In the genomic region with DNA sequence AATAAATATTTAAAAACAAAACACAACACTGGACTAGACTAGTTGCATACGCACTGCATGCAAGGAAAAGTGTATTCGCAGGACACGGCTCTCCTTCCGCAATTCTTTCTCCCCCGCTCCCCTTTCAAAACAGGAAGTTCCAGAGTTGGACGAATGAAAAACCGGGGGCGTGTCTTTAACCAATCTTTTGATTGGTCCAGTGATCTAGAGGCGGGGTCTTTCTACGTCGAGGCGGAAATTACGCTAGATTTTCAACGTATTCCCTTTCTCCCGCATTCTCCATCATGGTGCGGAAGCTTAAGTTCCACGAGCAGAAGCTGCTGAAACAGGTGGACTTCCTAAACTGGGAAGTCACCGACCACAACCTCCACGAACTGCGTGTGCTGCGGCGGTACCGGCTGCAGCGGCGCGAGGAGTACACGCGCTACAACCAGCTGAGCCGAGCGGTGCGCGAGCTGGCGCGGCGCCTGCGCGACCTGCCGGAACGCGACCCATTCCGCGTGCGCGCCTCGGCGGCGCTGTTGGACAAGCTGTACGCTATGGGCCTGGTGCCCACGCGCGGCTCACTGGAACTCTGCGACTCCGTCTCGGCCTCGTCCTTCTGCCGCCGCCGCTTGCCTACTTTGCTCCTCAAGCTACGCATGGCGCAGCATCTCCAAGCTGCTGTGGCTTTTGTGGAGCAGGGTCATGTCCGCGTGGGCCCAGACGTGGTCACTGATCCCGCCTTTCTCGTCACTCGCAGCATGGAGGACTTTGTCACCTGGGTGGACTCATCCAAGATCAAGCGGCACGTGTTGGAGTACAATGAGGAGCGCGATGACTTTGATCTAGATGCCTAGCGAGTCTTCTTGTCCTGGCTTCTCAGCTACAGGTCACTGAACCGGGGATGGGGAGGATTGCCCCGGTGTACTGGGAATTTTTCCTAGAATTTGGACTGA, we compare ENCODE assay signal across 7 mouse cellular contexts. TPM values are rescaled to one million over a fixed set of nuclear protein-coding genes. Genes with fewer than 3 reads are reported as not detected.
DNase-seq lines count a peak whose midpoint lies in the region; ATAC-seq lines count a peak whose summit lies in the region.

Gene Imp3, plus strand, starts transcription at position 253 of the 938 bp plus-strand sequence.

- H3K9ac ChIP-seq in embryonic facial prominence, embryonic 12.5 days = peak within 1 kb of the TSS; percentile 85
- peak within 1 kb of the TSS; percentile 74 for H3K9ac ChIP-seq in limb, embryonic 11.5 days (ENCODE audit: low read length)
- peak within 1 kb of the TSS; percentile 70 for H3K9ac ChIP-seq in midbrain, embryonic 14.5 days (replicated peaks; ENCODE audit: low read length)

- ATAC-seq in embryonic facial prominence, embryonic 12.5 days (ENCODE audit: insufficient number of reproducible peaks, insufficient read depth, low FRiP score, low TSS enrichment) = peak; percentile 89
- ATAC-seq in limb, embryonic 11.5 days (ENCODE audit: insufficient number of reproducible peaks, low FRiP score, low TSS enrichment, low read depth) = peak; percentile 90
- ATAC-seq in midbrain, embryonic 14.5 days (ENCODE audit: low FRiP score, low TSS enrichment) = peak; percentile 94

- peak; percentile 79 for DNase-seq in adrenal gland, postnatal 25 days
- peak; percentile 99 for DNase-seq in heart, adult 11 months
- peak; percentile 91 for DNase-seq in kidney, adult 18-20 months
- DNase-seq in limb, embryonic 11.5 days (ENCODE audit: low spot score) = peak; percentile 85
- DNase-seq in midbrain, embryonic 14.5 days = peak; percentile 98
- DNase-seq in spleen, adult 18-20 months = peak; percentile 73 to 81

- H3K27ac ChIP-seq in embryonic facial prominence, embryonic 12.5 days = peak within 1 kb of the TSS; percentile 93
- peak within 1 kb of the TSS; percentile 63 for H3K27ac ChIP-seq in limb, embryonic 11.5 days (replicated peaks; ENCODE audit: low read depth, low read length)
- peak within 1 kb of the TSS; percentile 79 for H3K27ac ChIP-seq in midbrain, embryonic 14.5 days (replicated peaks; ENCODE audit: low read depth, low read length)

- no peaks in the 10 kb centered on the region for H3K27me3 ChIP-seq in embryonic facial prominence, embryonic 12.5 days
- no peaks in the 10 kb centered on the region for H3K27me3 ChIP-seq in limb, embryonic 11.5 days (ENCODE audit: control insufficient read depth, insufficient read depth, low read length)
- no peaks in the 10 kb centered on the region for H3K27me3 ChIP-seq in midbrain, embryonic 14.5 days (ENCODE audit: control insufficient read depth, insufficient read depth, low read length)

- H3K9me3 ChIP-seq in embryonic facial prominence, embryonic 12.5 days = no peaks in the 10 kb centered on the region
- no peaks in the 10 kb centered on the region for H3K9me3 ChIP-seq in limb, embryonic 11.5 days (ENCODE audit: control insufficient read depth, low read length)
- H3K9me3 ChIP-seq in midbrain, embryonic 14.5 days (ENCODE audit: control insufficient read depth, low read length) = no peaks in the 10 kb centered on the region

- no peaks in the 10 kb centered on the region for H3K36me3 ChIP-seq in embryonic facial prominence, embryonic 12.5 days
- no peaks in the 10 kb centered on the region; the same call in 1 of the 2 replicates for H3K36me3 ChIP-seq in limb, embryonic 11.5 days (ENCODE audit: control insufficient read depth, insufficient read depth, low read length)
- H3K36me3 ChIP-seq in midbrain, embryonic 14.5 days (ENCODE audit: control insufficient read depth, insufficient read depth, low read length) = no peaks in the 10 kb centered on the region

- H3K4me1 ChIP-seq in embryonic facial prominence, embryonic 12.5 days = peaks cover 11% of the 10 kb centered on the region
- H3K4me1 ChIP-seq in limb, embryonic 11.5 days (ENCODE audit: control insufficient read depth, insufficient read depth, low read length) = no peaks in the 10 kb centered on the region; the same call in 1 of the 2 replicates
- H3K4me1 ChIP-seq in midbrain, embryonic 14.5 days (ENCODE audit: control insufficient read depth, insufficient read depth, low read length) = peaks cover 15% of the 10 kb centered on the region

- H3K4me3 ChIP-seq in embryonic facial prominence, embryonic 12.5 days = peak within 1 kb of the TSS; percentile 88
- H3K4me3 ChIP-seq in limb, embryonic 11.5 days (ENCODE audit: low read depth, low read length) = peak within 1 kb of the TSS; percentile 66
- H3K4me3 ChIP-seq in midbrain, embryonic 14.5 days (replicated peaks; ENCODE audit: low read depth, low read length) = peak within 1 kb of the TSS; percentile 78

- under 1% methylated on average over 73 of the region's 73 CpGs for WGBS in embryonic facial prominence, embryonic 12.5 days
- WGBS in limb, embryonic 11.5 days = under 1% methylated on average over 73 of the region's 73 CpGs
- WGBS in midbrain, embryonic 14.5 days = under 1% methylated on average over 73 of the region's 73 CpGs

- peak within 1 kb of the TSS; percentile 88 for H3K4me2 ChIP-seq in embryonic facial prominence, embryonic 12.5 days (replicated peaks)
- peak within 1 kb of the TSS; percentile 82 for H3K4me2 ChIP-seq in limb, embryonic 11.5 days (ENCODE audit: low read depth, severe bottlenecking)
- H3K4me2 ChIP-seq in midbrain, embryonic 14.5 days (ENCODE audit: low read length) = peak within 1 kb of the TSS; percentile 84

RNA-seq across cellular contexts. Expression of gene Imp3, which starts in this region (rescaled TPM):
- 87.0 and 105 TPM in 2 replicates for total RNA-seq in adrenal gland, postnatal 25 days (2021)
- polyA plus RNA-seq in embryonic facial prominence, embryonic 12.5 days (2016; fragmentation: Nextera tagmentation; extraction: Ambion mirVana) = 74.3 and 76.9 TPM in 2 replicates
- 70.9 and 73.6 TPM in 2 replicates for polyA plus RNA-seq in limb, embryonic 11.5 days (2014; fragmentation: Nextera tagmentation; extraction: Ambion mirVana)
- polyA plus RNA-seq in midbrain, embryonic 14.5 days (2014; fragmentation: Nextera tagmentation; extraction: Ambion mirVana) = 69.6 and 84.5 TPM in 2 replicates

Comparison
In these comparisons a context has a peak if more than half of its experiments do, and no peak if none do; other contexts are left out.
1. Peak in every context shown above with its lines: DNase-seq, ATAC-seq, H3K4me3 ChIP-seq and H3K27ac ChIP-seq.